Comparison of ENCODE assay signal across 8 mouse cellular contexts in genomic region chr2:71529511-71530351, GRCm38 (mm10). TPM values are rescaled to one million over a fixed set of nuclear protein-coding genes. Genes with fewer than 3 reads are reported as not detected.
A peak's percentile ranks its signal among the peaks of the same experiment; 100 is the strongest.
DNase-seq lines count a peak whose midpoint lies in the region; ATAC-seq and TF ChIP-seq lines count a peak whose summit lies in the region.

No protein-coding gene starts in this region.

- peak overlapping the region; percentile 90 for H3K4me2 ChIP-seq in heart, embryonic 13.5 days
- H3K4me2 ChIP-seq in kidney, embryonic 16.5 days (replicated peaks; ENCODE audit: low read depth, low read length): peak overlapping the region; percentile 93
- peak overlapping the region; percentile 69 for H3K4me2 ChIP-seq in lung, postnatal 0 days (replicated peaks; ENCODE audit: low read depth, low read length)

- TF ChIP-seq POLR2A in embryonic fibroblast, embryonic 13.5 days (IDR thresholded peaks at IDR 0.05; ENCODE audit: low read depth, low read length): peak; percentile 50; the same call in 1 of the 2 replicates

- peaks cover 99% of the 10 kb centered on the region for H3K27me3 ChIP-seq in heart, embryonic 13.5 days (replicated peaks)
- H3K27me3 ChIP-seq in kidney, embryonic 16.5 days (ENCODE audit: insufficient read depth, low read length): peaks cover 100% of the 10 kb centered on the region
- peaks cover 86% of the 10 kb centered on the region for H3K27me3 ChIP-seq in lung, postnatal 0 days (replicated peaks; ENCODE audit: insufficient read depth, low read length)

- H3K27ac ChIP-seq in embryonic fibroblast, embryonic 13.5 days (ENCODE audit: insufficient read depth, low read length): no peak overlapping the region
- no peak overlapping the region for H3K27ac ChIP-seq in heart, embryonic 13.5 days (replicated peaks)
- H3K27ac ChIP-seq in kidney, embryonic 16.5 days (ENCODE audit: low read length): no peak overlapping the region
- H3K27ac ChIP-seq in lung, postnatal 0 days (ENCODE audit: low read length): no peak overlapping the region

- no peaks in the 10 kb centered on the region for H3K4me1 ChIP-seq in embryonic fibroblast, embryonic 13.5 days (ENCODE audit: control insufficient read depth, insufficient read depth, low read length)
- H3K4me1 ChIP-seq in heart, embryonic 13.5 days: peaks cover 27% of the 10 kb centered on the region
- peaks cover 15% of the 10 kb centered on the region for H3K4me1 ChIP-seq in kidney, embryonic 16.5 days (ENCODE audit: insufficient read depth, low read length)
- peaks cover 9% of the 10 kb centered on the region for H3K4me1 ChIP-seq in lung, postnatal 0 days (ENCODE audit: insufficient read depth, low read depth, low read length)

- H3K36me3 ChIP-seq in heart, embryonic 13.5 days: no peaks in the 10 kb centered on the region
- H3K36me3 ChIP-seq in kidney, embryonic 16.5 days (ENCODE audit: insufficient read depth, low read length): no peaks in the 10 kb centered on the region
- no peaks in the 10 kb centered on the region for H3K36me3 ChIP-seq in lung, postnatal 0 days (ENCODE audit: insufficient read depth, low read length)

- no peaks in the 10 kb centered on the region for H3K9me3 ChIP-seq in heart, embryonic 13.5 days
- no peaks in the 10 kb centered on the region for H3K9me3 ChIP-seq in kidney, embryonic 16.5 days (ENCODE audit: low read length)
- H3K9me3 ChIP-seq in lung, postnatal 0 days (ENCODE audit: low read length): no peaks in the 10 kb centered on the region

- H3K9ac ChIP-seq in heart, embryonic 13.5 days: 0 out of 2 replicates have a peak overlapping the region, but pooled peaks have one; percentile 51
- H3K9ac ChIP-seq in kidney, embryonic 16.5 days (replicated peaks; ENCODE audit: low read length): 0 out of 2 replicates have a peak overlapping the region, but pooled peaks have one; percentile 19
- no peak overlapping the region for H3K9ac ChIP-seq in lung, postnatal 0 days (replicated peaks; ENCODE audit: low read depth)

- ATAC-seq in heart, embryonic 13.5 days (ENCODE audit: extremely low read depth, insufficient number of reproducible peaks, low FRiP score, low TSS enrichment): peak; percentile 75; the same call in 1 of the 2 replicates
- ATAC-seq in kidney, embryonic 16.5 days (ENCODE audit: low FRiP score, low TSS enrichment): peak; percentile 91
- ATAC-seq in lung, postnatal 0 days: peak; percentile 97

- no peak for TF ChIP-seq CTCF in embryonic fibroblast, embryonic 13.5 days (IDR thresholded peaks at IDR 0.05; ENCODE audit: borderline replicate concordance, insufficient read depth, low read length)
- no peak for TF ChIP-seq CTCF in lung, postnatal 0 days (IDR thresholded peaks at IDR 0.05)

- TF ChIP-seq EP300 in lung, postnatal 0 days (IDR thresholded peaks at IDR 0.05): no peak

- DNase-seq in CD4-positive, CD25-positive, alpha-beta regulatory T cell, adult 2 months (ENCODE audit: low read depth, low spot score): peak; percentile 67
- DNase-seq in ZHBTc4 (ENCODE audit: low read depth, low spot score): peak; percentile 92
- peak; percentile 89 for DNase-seq in lung, postnatal 0 days (ENCODE audit: low spot score)
- DNase-seq in retina, embryonic 14.5 days (ENCODE audit: low spot score): peak; percentile 92
- no peak for DNase-seq in cerebellum, adult 11-12 months

- WGBS in heart, embryonic 13.5 days: under 1% methylated on average over 60 of the region's 60 CpGs
- WGBS in kidney, embryonic 16.5 days: under 1% methylated on average over 60 of the region's 60 CpGs
- 1% methylated on average over 52 of the region's 60 CpGs for WGBS in lung, postnatal 0 days

- peak overlapping the region; percentile 46 for H3K4me3 ChIP-seq in embryonic fibroblast, embryonic 13.5 days (ENCODE audit: insufficient read depth, low read length)
- peak overlapping the region; percentile 58 for H3K4me3 ChIP-seq in heart, embryonic 13.5 days
- H3K4me3 ChIP-seq in kidney, embryonic 16.5 days (ENCODE audit: low read length): peak overlapping the region; percentile 55
- H3K4me3 ChIP-seq in lung, postnatal 0 days (ENCODE audit: low read depth, low read length): peak overlapping the region; percentile 36; the same call in 1 of the 2 replicates

RNA-seq across cellular contexts. Expression of gene Dlx1, which starts 1.8 kb away (rescaled TPM):
- 1.9 and 2.0 TPM in 2 replicates for polyA plus RNA-seq in embryonic fibroblast, embryonic 13.5 days (2011; ENCODE audit: insufficient read length, low read depth, missing spikeins)
- 0.29 and 0.60 TPM in 2 replicates for polyA plus RNA-seq in heart, embryonic 13.5 days (2015; fragmentation: Nextera tagmentation; extraction: Ambion mirVana)
- polyA plus RNA-seq in kidney, embryonic 16.5 days (2015; fragmentation: Nextera tagmentation; extraction: Ambion mirVana): 0.12 TPM in 1 of 2 replicates, not detected in the other
- polyA plus RNA-seq in lung, postnatal 0 days (2015; fragmentation: Nextera tagmentation; extraction: Ambion mirVana): not detected in 2 replicates

RNA-seq across cellular contexts. Expression of gene Dlx2, which starts 16.8 kb away (rescaled TPM):
- 2.4 and 3.2 TPM in 2 replicates for polyA plus RNA-seq in embryonic fibroblast, embryonic 13.5 days (2011; ENCODE audit: insufficient read length, low read depth, missing spikeins)
- 0.09 and 0.33 TPM in 2 replicates for polyA plus RNA-seq in heart, embryonic 13.5 days (2015; fragmentation: Nextera tagmentation; extraction: Ambion mirVana)
- polyA plus RNA-seq in kidney, embryonic 16.5 days (2015; fragmentation: Nextera tagmentation; extraction: Ambion mirVana): not detected in 2 replicates
- not detected in 2 replicates for polyA plus RNA-seq in lung, postnatal 0 days (2015; fragmentation: Nextera tagmentation; extraction: Ambion mirVana)
